Mouse (Mus musculus): ENCODE measurements around the gene Adcy7.

- TF ChIP-seq GATA1 (IDR thresholded peaks at IDR 0.05; ENCODE audit: borderline replicate concordance, low read length) (no peak), CTCF (IDR thresholded peaks at IDR 0.05; ENCODE audit: low read depth, low read length) (no peak), GATA2 (IDR thresholded peaks at IDR 0.05; ENCODE audit: borderline replicate concordance, low read depth, low read length) (no peak), POLR2AphosphoS5 (IDR thresholded peaks at IDR 0.05; ENCODE audit: insufficient replicate concordance, low read depth, low read length) (no peak; the same call in 1 of the 2 replicates)
These were observed 56.5 kb downstream of the Adcy7 start for GRCm38 (mm10) chr8:88328689-88329088.
